Mouse (Mus musculus) hindbrain, embryonic 11.5 days (tissue): Measurements from ENCODE around the gene Akap8l. TPM values are rescaled to one million over a fixed set of nuclear protein-coding genes. Genes with fewer than 3 reads are reported as not detected.

Source experiments
- ATAC-seq: fragments of 200-750 bp; cut with Nextera tagmentation; 2 replicates; pipeline ENCODE4 v1.8.0; 2017; ENCODE audit warnings: mild to moderate bottlenecking, moderate TSS enrichment, moderate library complexity; ENCODE audit not compliant: low FRiP score
- DNase-seq: peaks from one replicate; pipeline ENCODE4 v3.0.0-alpha.2; 2015; ENCODE audit warnings: low spot score
- H3K27ac ChIP-seq: fragments of 300-500 bp; sonication (generic); 2 replicates; pipeline ENCODE4 v1.5.1; 2014; ENCODE audit warnings: mild to moderate bottlenecking, low read depth, low read length
- H3K27me3 ChIP-seq: fragments of 300-500 bp; sonication (generic); 2 replicates; pipeline ENCODE4 v1.6.1; 2014; ENCODE audit warnings: mild to moderate bottlenecking, low read length, moderate library complexity, mixed read lengths; ENCODE audit not compliant: control insufficient read depth, insufficient read depth
- H3K36me3 ChIP-seq: fragments of 300-500 bp; sonication (generic); 2 replicates; pipeline ENCODE4 v1.6.1; 2014; ENCODE audit warnings: mild to moderate bottlenecking, low read length, moderate library complexity, mixed read lengths; ENCODE audit not compliant: control insufficient read depth, insufficient read depth
- H3K4me1 ChIP-seq: fragments of 300-500 bp; sonication (generic); replicated peaks from 2 replicates; pipeline ENCODE4 v1.6.1; 2014; ENCODE audit warnings: low read length, mixed read lengths; ENCODE audit not compliant: control insufficient read depth, insufficient read depth
- H3K4me2 ChIP-seq: fragments of 300-500 bp; sonication (generic); replicated peaks from 2 replicates; pipeline ENCODE4 v1.6.1; 2014; ENCODE audit warnings: mild to moderate bottlenecking, low read depth, low read length
- H3K4me3 ChIP-seq: fragments of 300-500 bp; sonication (generic); 2 replicates; pipeline ENCODE4 v1.5.1; 2014; ENCODE audit warnings: low read depth, low read length
- H3K9ac ChIP-seq: fragments of 300-500 bp; sonication (generic); 2 replicates; pipeline ENCODE4 v1.6.1; 2014; ENCODE audit warnings: low read depth, low read length
- H3K9me3 ChIP-seq: fragments of 300-500 bp; sonication (generic); 2 replicates; pipeline ENCODE4 v1.6.1; 2016; ENCODE audit warnings: low read length; ENCODE audit not compliant: control insufficient read depth
- WGBS: fragments of 180-500 bp; shearing (Covaris S2); extraction: QIAGEN DNeasy Blood & Tissue Kit; methylation state at CpG from one replicate; pipeline ENCODE4 v1.1.7; 2014; 5-methylcytosine and 5-hydroxymethylcytosine counted together
- polyA plus RNA-seq: library from polyadenylated mRNA; unstranded; fragments of >200 nt; fragmentation: Nextera tagmentation; extraction: Ambion mirVana; gene quantifications from 2 replicates; pipeline ENCODE4 v1.2.1, GENCODE M21; 2014

Gene Akap8l
- polyA plus RNA-seq, 1 experiment from 2014 or later = 80.1 TPM

- Histone ChIP-seq H3K4me2 (no peak overlapping the region), H3K27ac (no peak overlapping the region), H3K4me3 (no peak overlapping the region), H3K4me1 (no peaks in the 10 kb centered on the region), H3K27me3 (no peaks in the 10 kb centered on the region), H3K9ac (no peak overlapping the region), H3K9me3 (no peaks in the 10 kb centered on the region), H3K36me3 (no peaks in the 10 kb centered on the region)
- DNase-seq (no peak), ATAC-seq (no peak)
- 90% methylated on average over 1 of the region's 1 CpGs for WGBS
Measured at GRCm38 (mm10) chr17:32277201-32277600, 73.2 kb downstream of the Akap8l start.

GRCm38 (mm10) chr17:32275568-32275967 is 74.8 kb downstream of the Akap8l start:
- Histone ChIP-seq H3K4me3 (no peak overlapping the region), H3K27ac (no peak overlapping the region), H3K9ac (no peak overlapping the region), H3K9me3 (no peaks in the 10 kb centered on the region), H3K4me2 (no peak overlapping the region), H3K4me1 (no peaks in the 10 kb centered on the region), H3K27me3 (no peaks in the 10 kb centered on the region), H3K36me3 (no peaks in the 10 kb centered on the region)
- DNase-seq (no peak), ATAC-seq (no peak)
- WGBS = 92% methylated on average over 3 of the region's 3 CpGs

Other genes starting within 250 kb of the Akap8l start
- 20.3 and 24.7 TPM in 2 replicates for gene Notch3, start 183.8 kb downstream of the Akap8l start, polyA plus RNA-seq
- gene Ephx3, start 161.1 kb downstream of the Akap8l start, polyA plus RNA-seq = 0.14 and 0.20 TPM in 2 replicates
- 87.0 and 98.5 TPM in 2 replicates for gene Brd4, start 65.9 kb downstream of the Akap8l start, polyA plus RNA-seq
- gene Akap8, start 29.4 kb downstream of the Akap8l start, polyA plus RNA-seq = 54.4 and 66.2 TPM in 2 replicates
- gene Wiz, start 38.8 kb upstream of the Akap8l start, polyA plus RNA-seq = 27.8 and 33.0 TPM in 2 replicates
- gene Rasal3, start 53.0 kb upstream of the Akap8l start, polyA plus RNA-seq = 0.48 and 0.89 TPM in 2 replicates
- gene Pglyrp2, start 73.6 kb upstream of the Akap8l start, polyA plus RNA-seq = not detected in 2 replicates
- gene Cyp4f39, start 102.1 kb upstream of the Akap8l start, polyA plus RNA-seq = 0.50 TPM in 1 of 2 replicates, not detected in the other
- gene Cyp4f17, start 155.4 kb upstream of the Akap8l start, polyA plus RNA-seq = 6.0 and 10.3 TPM in 2 replicates
- gene Cyp4f16, start 186.0 kb upstream of the Akap8l start, polyA plus RNA-seq = 11.4 TPM in 2 replicates